Mouse (Mus musculus) hindbrain, embryonic 15.5 days (tissue): ENCODE measurements around the gene Ppp2r5c. TPM values are rescaled to one million over a fixed set of nuclear protein-coding genes. Genes with fewer than 3 reads are reported as not detected.

Source experiments
- ATAC-seq: fragments of 200-750 bp; cut with Nextera tagmentation; 2 replicates; pipeline ENCODE4 v1.8.0; 2017; ENCODE audit warnings: low read depth, moderate number of reproducible peaks, moderate TSS enrichment; ENCODE audit not compliant: low FRiP score
- H3K27ac ChIP-seq: fragments of 300-500 bp; sonication (generic); replicated peaks from 2 replicates; pipeline ENCODE4 v1.5.1; 2015; ENCODE audit warnings: mild to moderate bottlenecking, inconsistent platforms
- H3K27me3 ChIP-seq: fragments of 300-500 bp; sonication (generic); 2 replicates; pipeline ENCODE4 v1.6.1; 2015; ENCODE audit warnings: control low read depth, inconsistent platforms
- H3K36me3 ChIP-seq: fragments of 300-500 bp; sonication (generic); 2 replicates; pipeline ENCODE4 v1.6.1; 2015; ENCODE audit warnings: control low read depth, inconsistent platforms
- H3K4me1 ChIP-seq: fragments of 300-500 bp; sonication (generic); replicated peaks from 2 replicates; pipeline ENCODE4 v1.6.1; 2015; ENCODE audit warnings: control low read depth, inconsistent platforms
- H3K4me2 ChIP-seq: fragments of 300-500 bp; sonication (generic); 2 replicates; pipeline ENCODE4 v1.6.1; 2015; ENCODE audit warnings: moderate library complexity, mild to moderate bottlenecking, inconsistent platforms
- H3K4me3 ChIP-seq: fragments of 300-500 bp; sonication (generic); 2 replicates; pipeline ENCODE4 v1.5.1; 2015; ENCODE audit warnings: mild to moderate bottlenecking, inconsistent platforms
- H3K9ac ChIP-seq: fragments of 300-500 bp; sonication (generic); 2 replicates; pipeline ENCODE4 v1.6.1; 2015; ENCODE audit warnings: inconsistent platforms
- H3K9me3 ChIP-seq: fragments of 300-500 bp; sonication (generic); 2 replicates; pipeline ENCODE4 v1.6.1; 2016; ENCODE audit warnings: control low read depth, inconsistent platforms
- WGBS: fragments of 180-500 bp; shearing (Covaris S2); methylation state at CpG from one replicate; pipeline ENCODE4 v1.1.7; 2015; 5-methylcytosine and 5-hydroxymethylcytosine counted together
- polyA plus RNA-seq: library from polyadenylated mRNA; unstranded; fragments of >200 nt; fragmentation: Nextera tagmentation; extraction: Ambion mirVana; gene quantifications from 2 replicates; pipeline ENCODE4 v1.2.1, GENCODE M21; 2015

The Ppp2r5c gene
- polyA plus RNA-seq, 1 experiment from 2014 or later = 143 TPM

- Histone ChIP-seq H3K4me3 (no peak overlapping the region), H3K27ac (no peak overlapping the region), H3K9me3 (no peaks in the 10 kb centered on the region), H3K36me3 (no peaks in the 10 kb centered on the region), H3K27me3 (no peaks in the 10 kb centered on the region), H3K4me1 (peaks cover 35% of the 10 kb centered on the region), H3K9ac (no peak overlapping the region), H3K4me2 (no peak overlapping the region)
- 75% methylated on average over 5 of the region's 5 CpGs for WGBS
- ATAC-seq = no peak
These were observed 59.1 kb downstream of the Ppp2r5c start for GRCm38 (mm10) chr12:110506046-110506445.

GRCm38 (mm10) chr12:110507714-110508297 is 60.9 kb downstream of the Ppp2r5c start:
- Histone ChIP-seq H3K9me3 (no peaks in the 10 kb centered on the region), H3K27ac (no peak overlapping the region), H3K4me3 (no peak overlapping the region), H3K27me3 (no peaks in the 10 kb centered on the region), H3K4me1 (peaks cover 48% of the 10 kb centered on the region), H3K36me3 (no peaks in the 10 kb centered on the region), H3K9ac (no peak overlapping the region), H3K4me2 (no peak overlapping the region)
- 41% methylated on average over 9 of the region's 9 CpGs for WGBS
- ATAC-seq = no peak; the same call in 1 of the 2 replicates

- H3K36me3 ChIP-seq = no peaks in the 10 kb centered on the region
- H3K4me1 ChIP-seq = peaks cover 48% of the 10 kb centered on the region
- no peaks in the 10 kb centered on the region for H3K27me3 ChIP-seq
- H3K9me3 ChIP-seq = no peaks in the 10 kb centered on the region
- ATAC-seq = no peak
- H3K9ac ChIP-seq = no peak overlapping the region
- 76% methylated on average over 5 of the region's 5 CpGs for WGBS
- H3K4me2 ChIP-seq = no peak overlapping the region
- H3K4me3 ChIP-seq = no peak overlapping the region
- no peak overlapping the region for H3K27ac ChIP-seq
These were observed 61.8 kb downstream of the Ppp2r5c start for GRCm38 (mm10) chr12:110508680-110509079.

- Histone ChIP-seq H3K4me2 (no peak overlapping the region), H3K9me3 (no peaks in the 10 kb centered on the region), H3K27ac (peak overlapping the region; percentile 58; the same call in 1 of the 2 replicates), H3K4me1 (peaks cover 40% of the 10 kb centered on the region), H3K27me3 (no peaks in the 10 kb centered on the region), H3K9ac (no peak overlapping the region), H3K36me3 (no peaks in the 10 kb centered on the region), H3K4me3 (no peak overlapping the region)
- ATAC-seq = no peak
- 60% methylated on average over 9 of the region's 9 CpGs for WGBS
These were observed 63.4 kb downstream of the Ppp2r5c start for GRCm38 (mm10) chr12:110510171-110510871.

- Histone ChIP-seq H3K4me1 (peaks cover 44% of the 10 kb centered on the region), H3K9ac (no peak overlapping the region), H3K4me2 (no peak overlapping the region), H3K27ac (0 out of 2 replicates have a peak overlapping the region, but pooled peaks have one; percentile 58), H3K4me3 (no peak overlapping the region), H3K36me3 (no peaks in the 10 kb centered on the region), H3K9me3 (no peaks in the 10 kb centered on the region), H3K27me3 (no peaks in the 10 kb centered on the region)
- WGBS = 56% methylated on average over 12 of the region's 12 CpGs
- peak; percentile 19; the same call in 1 of the 2 replicates for ATAC-seq
These were observed 64.3 kb downstream of the Ppp2r5c start for GRCm38 (mm10) chr12:110511201-110511600.

- no peaks in the 10 kb centered on the region for H3K9me3 ChIP-seq
- no peaks in the 10 kb centered on the region for H3K36me3 ChIP-seq
- WGBS = 62% methylated on average over 9 of the region's 9 CpGs
- no peak for ATAC-seq
- no peak overlapping the region for H3K4me3 ChIP-seq
- no peaks in the 10 kb centered on the region for H3K27me3 ChIP-seq
- H3K4me1 ChIP-seq = peaks cover 44% of the 10 kb centered on the region
- no peak overlapping the region for H3K4me2 ChIP-seq
- H3K9ac ChIP-seq = no peak overlapping the region
- 0 out of 2 replicates have a peak overlapping the region, but pooled peaks have one; percentile 14 for H3K27ac ChIP-seq
These were observed 65.0 kb downstream of the Ppp2r5c start for GRCm38 (mm10) chr12:110511856-110512433.

- no peaks in the 10 kb centered on the region for H3K27me3 ChIP-seq
- H3K4me1 ChIP-seq = peaks cover 40% of the 10 kb centered on the region
- no peak overlapping the region for H3K4me3 ChIP-seq
- no peak overlapping the region for H3K4me2 ChIP-seq
- no peak for ATAC-seq
- WGBS = 89% methylated on average over 7 of the region's 7 CpGs
- no peak overlapping the region for H3K9ac ChIP-seq
- no peaks in the 10 kb centered on the region for H3K36me3 ChIP-seq
- no peaks in the 10 kb centered on the region for H3K9me3 ChIP-seq
- H3K27ac ChIP-seq = no peak overlapping the region
These were observed 66.0 kb downstream of the Ppp2r5c start for GRCm38 (mm10) chr12:110512884-110513283.

- ATAC-seq = no peak
- Histone ChIP-seq H3K9me3 (no peaks in the 10 kb centered on the region), H3K4me2 (no peak overlapping the region), H3K27me3 (no peaks in the 10 kb centered on the region), H3K4me3 (no peak overlapping the region), H3K9ac (no peak overlapping the region), H3K27ac (no peak overlapping the region), H3K4me1 (peaks cover 20% of the 10 kb centered on the region), H3K36me3 (no peaks in the 10 kb centered on the region)
- 75% methylated on average over 8 of the region's 8 CpGs for WGBS
These were observed 68.8 kb downstream of the Ppp2r5c start for GRCm38 (mm10) chr12:110515676-110516075.

- H3K9me3 ChIP-seq = no peaks in the 10 kb centered on the region
- H3K36me3 ChIP-seq = peaks cover 25% of the 10 kb centered on the region
- 82% methylated on average over 15 of the region's 15 CpGs for WGBS
These were observed 73.5 kb downstream of the Ppp2r5c start for GRCm38 (mm10) chr12:110520236-110520987.

GRCm38 (mm10) chr12:110523526-110523925 is 76.6 kb downstream of the Ppp2r5c start:
- Histone ChIP-seq H3K4me1 (no peaks in the 10 kb centered on the region), H3K9ac (no peak overlapping the region), H3K4me3 (no peak overlapping the region), H3K27me3 (no peaks in the 10 kb centered on the region), H3K9me3 (no peaks in the 10 kb centered on the region), H3K4me2 (no peak overlapping the region), H3K27ac (no peak overlapping the region), H3K36me3 (peaks cover 34% of the 10 kb centered on the region)
- no peak for ATAC-seq
- WGBS = 95% methylated on average over 5 of the region's 5 CpGs

More at GRCm38 (mm10) chr12:110520236-110520987, 73.5 kb downstream of the Ppp2r5c start:
- Histone ChIP-seq H3K4me2 (no peak overlapping the region), H3K4me3 (no peak overlapping the region), H3K27ac (no peak overlapping the region), H3K9ac (no peak overlapping the region), H3K27me3 (no peaks in the 10 kb centered on the region), H3K4me1 (0 out of 2 replicates have a peak, but pooled peaks cover 4% of the 10 kb centered on the region)
- no peak for ATAC-seq

- H3K36me3 ChIP-seq = no peaks in the 10 kb centered on the region
- 90% methylated on average over 6 of the region's 6 CpGs for WGBS
- no peaks in the 10 kb centered on the region for H3K4me1 ChIP-seq
- no peak for ATAC-seq
- no peaks in the 10 kb centered on the region for H3K9me3 ChIP-seq
- H3K9ac ChIP-seq = no peak overlapping the region
- H3K4me3 ChIP-seq = no peak overlapping the region
- no peak overlapping the region for H3K4me2 ChIP-seq
- no peaks in the 10 kb centered on the region for H3K27me3 ChIP-seq
- no peak overlapping the region for H3K27ac ChIP-seq
These were observed 85.8 kb downstream of the Ppp2r5c start for GRCm38 (mm10) chr12:110532711-110533110.

GRCm38 (mm10) chr12:110533151-110533550 is 86.2 kb downstream of the Ppp2r5c start:
- H3K4me1 ChIP-seq = no peaks in the 10 kb centered on the region
- no peak overlapping the region for H3K27ac ChIP-seq
- H3K9ac ChIP-seq = no peak overlapping the region
- ATAC-seq = no peak
- no peak overlapping the region for H3K4me3 ChIP-seq
- H3K9me3 ChIP-seq = no peaks in the 10 kb centered on the region
- 77% methylated on average over 2 of the region's 2 CpGs for WGBS
- no peak overlapping the region for H3K4me2 ChIP-seq
- H3K36me3 ChIP-seq = no peaks in the 10 kb centered on the region
- H3K27me3 ChIP-seq = no peaks in the 10 kb centered on the region
